20 mouse cellular contexts compared by ENCODE assay signal in the genomic region with DNA sequence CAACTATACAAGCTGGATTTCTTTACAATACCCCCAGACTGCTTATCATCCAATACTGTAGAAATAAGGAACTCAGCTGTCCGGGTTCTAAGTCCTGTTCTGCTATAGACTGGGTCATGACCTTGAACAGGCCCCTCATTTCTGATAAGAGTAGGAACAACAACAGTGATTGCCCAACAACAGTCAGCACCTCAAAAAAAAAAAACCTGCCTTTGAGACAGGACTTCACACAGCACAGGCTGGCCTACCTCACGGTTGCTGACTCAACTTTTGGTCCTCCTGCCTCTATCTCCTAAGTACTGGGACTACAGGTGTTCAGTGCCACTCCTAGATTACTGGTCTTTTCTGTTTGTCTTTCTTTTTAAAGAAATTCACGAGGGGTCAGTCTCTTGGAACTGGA. TPM values are rescaled to one million over a fixed set of nuclear protein-coding genes. Genes with fewer than 3 reads are reported as not detected.
A peak's percentile ranks its signal among the peaks of the same experiment; 100 is the strongest.
DNase-seq lines count a peak whose midpoint lies in the region; ATAC-seq and TF ChIP-seq lines count a peak whose summit lies in the region.
"Had no signal": no experiment of that assay in that cellular context is flagged by ENCODE, and none has a peak within 500 bp of the region (broad histone marks: within the 10 kb centered on the region; RNA-seq: fewer than 3 reads in every experiment).

No protein-coding gene starts in this region.

- WGBS in liver, adult 2 months: 17% methylated on average over 3 of the region's 3 CpGs
- WGBS in liver, embryonic 16.5 days (ENCODE audit: insufficient replicate concordance): 34% methylated on average over 3 of the region's 3 CpGs
- 66% methylated on average over 3 of the region's 3 CpGs for WGBS in stomach, embryonic 16.5 days

- H3K4me1 ChIP-seq in liver, adult 2 months (ENCODE audit: control insufficient read depth, insufficient read depth, low read length): peaks cover 5% of the 10 kb centered on the region
- peaks cover 27% of the 10 kb centered on the region for H3K4me1 ChIP-seq in liver, embryonic 16.5 days (ENCODE audit: control insufficient read depth, low read depth, low read length)
- H3K4me1 ChIP-seq in stomach, embryonic 16.5 days (ENCODE audit: control insufficient read depth, insufficient read depth, low read length): no peaks in the 10 kb centered on the region
- H3K4me1 ChIP-seq: embryonic facial prominence, embryonic 13.5 days; forebrain, embryonic 15.5 days had no signal

- peak; percentile 54 for DNase-seq in liver, adult 2 months (ENCODE audit: extremely low read depth, low read depth, low spot score)
- DNase-seq in liver: no peak
- DNase-seq in frontal cortex, adult 2 months (ENCODE audit: extremely low spot score in 1 of 2, low spot score in 1 of 2): no peak
- no peak for DNase-seq in adrenal gland, postnatal 4 days (ENCODE audit: low spot score in 2 of 2)
- no peak for DNase-seq in adrenal gland, postnatal 10 days
- DNase-seq: adrenal gland, postnatal 36 days; cerebellum, adult 9-10 months; heart, postnatal 14 days; right cerebral cortex, postnatal 4 days; thymus, postnatal 36 days had no signal

- no peak overlapping the region for H3K27ac ChIP-seq in liver, adult 2 months (replicated peaks; ENCODE audit: insufficient read depth, low read depth, low read length)
- no peak overlapping the region for H3K27ac ChIP-seq in liver, embryonic 16.5 days (ENCODE audit: low read length)
- H3K27ac ChIP-seq in stomach, embryonic 16.5 days (ENCODE audit: low read length): no peak overlapping the region
- H3K27ac ChIP-seq: embryonic facial prominence, embryonic 13.5 days; forebrain, embryonic 15.5 days; hindbrain, embryonic 13.5 days; lung, embryonic 15.5 days; neural tube, embryonic 15.5 days had no signal

- no peaks in the 10 kb centered on the region for H3K9me3 ChIP-seq in liver, embryonic 16.5 days (replicated peaks; ENCODE audit: control insufficient read depth, low read length)
- no peaks in the 10 kb centered on the region for H3K9me3 ChIP-seq in stomach, embryonic 16.5 days (replicated peaks; ENCODE audit: control insufficient read depth, low read length)
- H3K9me3 ChIP-seq: embryonic facial prominence, embryonic 13.5 days; forebrain, embryonic 15.5 days; heart, embryonic 12.5 days; hindbrain, embryonic 13.5 days; lung, embryonic 15.5 days; neural tube, embryonic 15.5 days had no signal

- TF ChIP-seq CTCF in liver, adult 2 months (IDR thresholded peaks at IDR 0.05; ENCODE audit: low read depth, low read length): no peak

- peaks cover 7% of the 10 kb centered on the region; the same call in 1 of the 2 replicates for H3K79me2 ChIP-seq in liver, adult 2 months (ENCODE audit: control insufficient read depth, insufficient read depth, low read length)

- no peak overlapping the region for H3K9ac ChIP-seq in liver, adult 2 months (ENCODE audit: low read depth, low read length)
- H3K9ac ChIP-seq in liver, embryonic 16.5 days (ENCODE audit: low read depth, low read length): no peak overlapping the region
- H3K9ac ChIP-seq in stomach, embryonic 16.5 days (ENCODE audit: low read length): no peak overlapping the region
- H3K9ac ChIP-seq: embryonic facial prominence, embryonic 13.5 days; forebrain, embryonic 15.5 days; heart, embryonic 12.5 days; hindbrain, embryonic 13.5 days; lung, embryonic 15.5 days; neural tube, embryonic 15.5 days had no signal

- ATAC-seq in granulocyte monocyte progenitor cell, adult 5-6 weeks (replicated peaks; ENCODE audit: poor library complexity, severe bottlenecking): peak; percentile 11; the same call in 1 of the 2 replicates
- peak; percentile 25 for ATAC-seq in liver, embryonic 16.5 days (ENCODE audit: low read depth)
- ATAC-seq in stomach, embryonic 16.5 days (ENCODE audit: insufficient read depth, low FRiP score): peak; percentile 64; the same call in 1 of the 2 replicates
- ATAC-seq: forebrain, embryonic 15.5 days; midbrain, embryonic 16.5 days had no signal

- H3K27me3 ChIP-seq in liver, adult 2 months (ENCODE audit: control insufficient read depth, insufficient read depth, low read length): no peaks in the 10 kb centered on the region
- H3K27me3 ChIP-seq in liver, embryonic 16.5 days (ENCODE audit: control insufficient read depth, insufficient read depth, low read depth, low read length): no peaks in the 10 kb centered on the region
- no peaks in the 10 kb centered on the region for H3K27me3 ChIP-seq in stomach, embryonic 16.5 days (ENCODE audit: control insufficient read depth, insufficient read depth, low read length)
- H3K27me3 ChIP-seq: embryonic facial prominence, embryonic 13.5 days; forebrain, embryonic 15.5 days; heart, embryonic 12.5 days; hindbrain, embryonic 13.5 days; lung, embryonic 15.5 days; neural tube, embryonic 15.5 days had no signal

- H3K4me3 ChIP-seq in liver, adult 2 months (ENCODE audit: insufficient read depth, low read depth, low read length): no peak overlapping the region
- no peak overlapping the region for H3K4me3 ChIP-seq in liver, embryonic 16.5 days (ENCODE audit: low read depth, low read length)
- H3K4me3 ChIP-seq in stomach, embryonic 16.5 days (replicated peaks; ENCODE audit: low read length): no peak overlapping the region
- H3K4me3 ChIP-seq: embryonic facial prominence, embryonic 13.5 days; forebrain, embryonic 15.5 days; heart, embryonic 12.5 days; hindbrain, embryonic 13.5 days; lung, embryonic 15.5 days; neural tube, embryonic 15.5 days had no signal

- H3K4me2 ChIP-seq in liver, embryonic 16.5 days (ENCODE audit: low read depth, low read length): no peak overlapping the region
- H3K4me2 ChIP-seq in stomach, embryonic 16.5 days (ENCODE audit: low read depth, low read length): no peak overlapping the region
- H3K4me2 ChIP-seq: embryonic facial prominence, embryonic 13.5 days; forebrain, embryonic 15.5 days; heart, embryonic 12.5 days; hindbrain, embryonic 13.5 days; lung, embryonic 15.5 days; neural tube, embryonic 15.5 days had no signal

- H3K36me3 ChIP-seq in liver, adult 2 months (ENCODE audit: control insufficient read depth, insufficient read depth, low read length): peaks cover 73% of the 10 kb centered on the region
- peaks cover 40% of the 10 kb centered on the region for H3K36me3 ChIP-seq in liver, embryonic 16.5 days (ENCODE audit: control insufficient read depth, insufficient read depth)
- peaks cover 12% of the 10 kb centered on the region; the same call in 1 of the 2 replicates for H3K36me3 ChIP-seq in stomach, embryonic 16.5 days (ENCODE audit: control insufficient read depth, insufficient read depth, low read length)

- no peak for TF ChIP-seq POLR2A in liver, adult 2 months (IDR thresholded peaks at IDR 0.05; ENCODE audit: extremely low read depth, insufficient read depth, low read length)

RNA-seq across cellular contexts. Expression of gene Max, which starts 13.2 kb away (rescaled TPM):
- 8.3 and 8.6 TPM in 2 replicates for total RNA-seq in liver, adult 2 months (2014; rRNA removed)
- polyA plus RNA-seq in liver, adult 2 months (2012; rRNA removed): 8.8 and 10.1 TPM in 2 replicates
- total RNA-seq in granulocyte monocyte progenitor cell, adult 5-6 weeks (2014; fragmentation: Nextera tagmentation): 99.0 and 109 TPM in 2 replicates
- total RNA-seq in granulocyte monocyte progenitor cell, adult 5-6 weeks (2017): 99.5 and 108 TPM in 2 replicates
- 5.4 and 7.6 TPM in 2 replicates for polyA plus RNA-seq in liver, embryonic 16.5 days (2015; fragmentation: Nextera tagmentation; extraction: Ambion mirVana)
- polyA plus RNA-seq in stomach, embryonic 16.5 days (2015; fragmentation: Nextera tagmentation; extraction: Ambion mirVana): 16.1 and 16.9 TPM in 2 replicates
- 51.5 and 66.9 TPM in 2 replicates for polyA plus RNA-seq in frontal cortex, adult 2 months (2012; rRNA removed)
- 10 to 100 TPM; 69.5 to 71.9 TPM for total RNA-seq in adrenal gland, postnatal 4 days (2021)
- total RNA-seq in adrenal gland, postnatal 10 days (2021): 10 to 100 TPM; 56.7 to 61.6 TPM

Comparison
In these comparisons a context has a peak if more than half of its experiments do, and no peak if none do; other contexts are left out.
1. ATAC-seq: peak in every context shown above with its lines; median percentile 64 in stomach, embryonic 16.5 days; 25 in liver, embryonic 16.5 days; 11 in granulocyte monocyte progenitor cell, adult 5-6 weeks.